Mouse (Mus musculus) stomach, embryonic 15.5 days (tissue): ENCODE data around the gene Spin2d. TPM values are rescaled to one million over a fixed set of nuclear protein-coding genes. Genes with fewer than 3 reads are reported as not detected.
"Not testable (repeated sequence)": the region's sequence is repeated elsewhere in the genome, so short reads cannot be mapped to it uniquely, and the experiment has no call there.

Experiments
- ATAC-seq: fragments of 200-750 bp; cut with Nextera tagmentation; 2 replicates; pipeline ENCODE4 v1.8.0; 2017; ENCODE audit warnings: low read depth, moderate number of reproducible peaks, moderate TSS enrichment; ENCODE audit not compliant: insufficient read depth, low FRiP score
- H3K27ac ChIP-seq: fragments of 300-500 bp; sonication (generic); 2 replicates; pipeline ENCODE4 v1.5.1; 2015; ENCODE audit warnings: mild to moderate bottlenecking, inconsistent platforms
- H3K27me3 ChIP-seq: fragments of 300-500 bp; sonication (generic); replicated peaks from 2 replicates; pipeline ENCODE4 v1.6.1; 2015; ENCODE audit warnings: inconsistent platforms
- H3K36me3 ChIP-seq: fragments of 300-500 bp; sonication (generic); 2 replicates; pipeline ENCODE4 v1.6.1; 2015; ENCODE audit warnings: inconsistent platforms
- H3K4me1 ChIP-seq: fragments of 300-500 bp; sonication (generic); 2 replicates; pipeline ENCODE4 v1.6.1; 2015; ENCODE audit warnings: inconsistent platforms
- H3K4me2 ChIP-seq: fragments of 300-500 bp; sonication (generic); 2 replicates; pipeline ENCODE4 v1.6.1; 2015; ENCODE audit warnings: mild to moderate bottlenecking, inconsistent platforms
- H3K4me3 ChIP-seq: fragments of 300-500 bp; sonication (generic); replicated peaks from 2 replicates; pipeline ENCODE4 v1.5.1; 2015; ENCODE audit warnings: inconsistent platforms
- H3K9ac ChIP-seq: fragments of 300-500 bp; sonication (generic); 2 replicates; pipeline ENCODE4 v1.6.1; 2015; ENCODE audit warnings: inconsistent platforms
- H3K9me3 ChIP-seq: fragments of 300-500 bp; sonication (generic); 2 replicates; pipeline ENCODE4 v1.6.1; 2016; ENCODE audit warnings: inconsistent platforms
- WGBS: fragments of 180-500 bp; shearing (Covaris S2); methylation state at CpG from one replicate; pipeline ENCODE4 v1.1.7; 2015; 5-methylcytosine and 5-hydroxymethylcytosine counted together
- polyA plus RNA-seq: library from polyadenylated mRNA; unstranded; fragments of >200 nt; fragmentation: Nextera tagmentation; extraction: Ambion mirVana; gene quantifications from 2 replicates; pipeline ENCODE4 v1.2.1, GENCODE M21; 2015

Gene Spin2d
- polyA plus RNA-seq = not detected in 2 replicates

DNA sequence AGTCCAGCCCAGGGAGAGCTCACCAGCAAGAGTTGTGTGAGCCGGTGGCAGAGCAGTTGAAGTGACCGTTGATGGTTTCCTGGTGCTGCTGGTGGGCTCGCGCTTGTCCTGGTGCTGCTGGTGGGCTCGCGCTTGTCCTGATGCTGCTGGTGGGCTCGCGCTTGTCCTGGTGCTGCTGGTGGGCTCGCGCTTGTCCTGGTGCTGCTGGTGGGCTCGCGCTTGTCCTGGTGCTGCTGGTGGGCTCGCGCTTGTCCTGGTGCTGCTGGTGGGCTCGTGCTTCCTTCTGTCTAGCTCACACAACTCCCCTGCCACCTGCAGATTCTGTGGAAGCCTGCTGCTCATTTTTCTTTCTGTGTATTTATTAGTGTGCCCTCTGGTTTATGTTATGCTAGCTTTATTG, at the start of gene Spin2d:
Gene Spin2d (minus strand): TSS at position 101 of the 400 bp plus-strand sequence.
- not testable (repeated sequence) for ATAC-seq

DNA sequence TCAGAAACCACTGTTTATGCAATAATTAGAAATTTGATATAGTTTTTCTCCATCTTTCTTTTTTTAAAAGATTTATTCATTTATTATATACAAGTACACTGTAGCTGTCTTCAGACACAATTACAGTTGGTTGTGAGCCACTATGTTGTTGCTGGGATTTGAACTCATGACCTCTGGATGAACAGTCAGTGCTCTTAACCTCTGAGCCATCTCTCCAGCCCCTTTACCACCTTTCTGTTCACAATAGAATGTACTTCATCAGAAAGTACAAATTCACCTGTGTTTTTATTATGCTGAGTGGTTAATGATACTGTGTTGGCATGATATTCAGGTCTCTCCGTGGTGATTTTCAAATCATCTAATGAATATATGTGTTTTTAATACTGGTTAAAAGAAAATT, 48.6 kb upstream of the Spin2d start:
- no peak overlapping the region for H3K9ac ChIP-seq
- H3K27ac ChIP-seq = no peak overlapping the region
- no peak overlapping the region for H3K4me3 ChIP-seq
- ATAC-seq = no peak
- H3K4me1 ChIP-seq = no peaks in the 10 kb centered on the region
- 47% methylated on average over 1 of the region's 1 CpGs for WGBS
- no peaks in the 10 kb centered on the region for H3K27me3 ChIP-seq
- H3K4me2 ChIP-seq = no peak overlapping the region
- no peaks in the 10 kb centered on the region for H3K36me3 ChIP-seq
- H3K9me3 ChIP-seq = no peaks in the 10 kb centered on the region

More for the DNA sequence above, at the start of gene Spin2d:
- WGBS = 78% methylated on average over 6 of the region's 15 CpGs
- not testable (repeated sequence) for H3K9ac ChIP-seq, H3K27ac ChIP-seq, H3K4me2 ChIP-seq, H3K27me3 ChIP-seq, H3K36me3 ChIP-seq, H3K4me3 ChIP-seq, H3K9me3 ChIP-seq, H3K4me1 ChIP-seq

DNA sequence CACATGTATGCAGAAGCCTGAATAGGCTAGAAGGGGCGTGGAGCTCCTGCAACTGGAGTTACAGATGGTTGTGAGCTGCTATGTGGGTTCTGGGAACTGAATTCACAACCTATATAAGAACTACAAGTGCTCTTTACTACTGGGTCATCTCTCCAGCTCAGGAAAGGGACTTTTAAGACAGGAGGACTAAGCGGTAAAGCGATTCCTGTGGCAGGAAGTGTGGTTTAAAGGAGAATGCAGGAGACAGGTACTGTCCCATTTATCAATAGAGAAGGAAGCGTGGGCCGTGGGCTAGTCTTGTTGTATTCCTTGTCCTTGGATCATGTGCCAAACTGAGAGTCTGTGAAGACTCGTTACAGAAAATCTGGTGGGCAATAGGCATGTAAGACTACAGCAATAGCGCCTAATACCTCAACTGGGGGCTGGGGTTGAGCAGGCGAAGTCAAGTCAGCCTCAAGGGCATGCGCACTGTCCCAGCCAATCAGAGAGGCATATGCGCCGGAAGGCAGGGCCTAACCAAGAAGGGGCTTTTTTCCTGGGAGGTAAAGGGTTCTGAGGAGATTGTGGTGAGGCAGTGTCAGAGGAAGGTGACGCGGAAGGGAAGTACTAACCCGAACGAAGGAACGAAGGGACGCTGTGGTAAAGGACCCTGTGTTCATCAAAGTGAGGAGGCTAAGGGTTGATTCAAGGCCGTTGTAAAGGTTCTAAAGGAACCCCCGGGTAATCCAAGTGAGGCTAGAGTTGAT, 37.2 kb upstream of the Spin2d start, which contains the start of gene Xlr4b:
Gene Xlr4b (plus strand): TSS at position 515 of the 746 bp plus-strand sequence.
- not testable (repeated sequence) for H3K9ac ChIP-seq, H3K4me2 ChIP-seq, H3K4me3 ChIP-seq, H3K36me3 ChIP-seq, H3K9me3 ChIP-seq, H3K4me1 ChIP-seq, ATAC-seq, H3K27ac ChIP-seq, H3K27me3 ChIP-seq
- WGBS = 76% methylated on average over 18 of the region's 19 CpGs

DNA sequence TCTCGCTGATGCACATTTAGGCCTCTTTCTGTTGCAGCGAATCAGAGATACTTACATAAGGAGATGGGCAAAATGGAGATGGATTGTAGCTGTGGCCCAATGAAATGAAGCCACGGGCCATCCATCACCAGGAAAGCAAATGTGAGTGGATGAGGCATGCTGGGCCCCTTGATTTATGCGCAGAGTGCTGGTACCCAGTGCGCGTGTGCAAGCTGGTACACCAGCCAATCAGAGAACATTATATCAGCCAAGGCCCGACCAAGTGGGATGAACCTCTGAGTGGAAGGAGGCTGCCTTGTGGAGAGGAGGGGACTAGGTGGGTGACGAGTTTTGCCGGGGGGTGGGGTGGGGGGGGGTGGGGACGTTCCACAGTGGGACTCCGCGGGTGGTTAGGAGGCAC, 15.1 kb upstream of the Spin2d start, which contains the start of gene Xlr3b:
Gene Xlr3b (plus strand): TSS at position 274 of the 400 bp plus-strand sequence.
- not testable (repeated sequence) for H3K4me1 ChIP-seq, H3K36me3 ChIP-seq, H3K27ac ChIP-seq, H3K4me3 ChIP-seq, H3K4me2 ChIP-seq, H3K9ac ChIP-seq, H3K27me3 ChIP-seq, H3K9me3 ChIP-seq, ATAC-seq
- 76% methylated on average over 12 of the region's 12 CpGs for WGBS

DNA sequence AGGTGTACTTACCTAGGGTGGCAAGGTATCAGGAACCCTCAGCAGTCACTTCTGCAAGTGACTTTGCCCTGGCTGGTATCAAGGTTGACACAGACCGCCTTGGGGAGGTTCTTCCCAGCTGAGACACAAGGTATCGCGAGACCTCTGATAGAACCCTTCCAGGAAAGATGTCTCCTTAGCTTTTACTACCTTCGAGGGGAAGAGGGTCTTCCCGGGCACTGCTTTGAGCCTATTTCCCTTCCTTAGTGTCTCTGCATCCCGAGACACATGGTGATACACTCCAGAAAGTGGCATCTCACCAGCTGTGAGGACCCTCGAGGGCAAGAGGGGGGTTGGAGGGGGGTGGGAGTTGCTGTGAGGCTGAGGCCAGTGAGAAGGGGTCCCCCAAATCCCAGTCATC, 27.4 kb downstream of the Spin2d start, which contains the start of gene DXBay18:
Gene DXBay18 (minus strand): TSS at position 101 of the 400 bp plus-strand sequence.
- not testable (repeated sequence) for ATAC-seq, H3K4me3 ChIP-seq, H3K4me2 ChIP-seq, H3K9me3 ChIP-seq, H3K4me1 ChIP-seq, H3K36me3 ChIP-seq, H3K27ac ChIP-seq, H3K27me3 ChIP-seq, H3K9ac ChIP-seq
- no CpG with 5 or more reads among the region's 7 CpGs for WGBS

DNA sequence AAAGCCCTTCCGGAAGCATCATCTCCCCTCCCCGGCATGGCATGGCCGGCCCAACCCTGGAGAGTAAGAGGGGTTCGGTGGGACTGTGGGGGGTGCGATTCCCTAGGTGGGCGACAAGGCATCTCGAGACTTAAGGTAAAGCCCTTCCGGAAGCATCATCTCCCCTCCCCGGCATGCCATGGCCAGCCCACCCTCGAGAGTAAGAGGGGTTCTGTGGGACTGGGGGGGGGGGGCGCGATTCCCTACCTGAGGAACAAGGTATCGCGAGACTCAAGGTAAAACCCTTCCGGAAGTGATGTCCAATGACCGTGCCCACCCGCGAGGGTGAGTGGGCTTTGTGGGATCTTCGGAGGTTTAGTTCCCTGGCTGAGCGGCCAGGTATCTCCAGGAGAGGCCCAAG, 28.3 kb downstream of the Spin2d start, which contains the start of gene Xlr5b:
Gene Xlr5b (plus strand): TSS at position 301 of the 400 bp plus-strand sequence.
- not testable (repeated sequence) for H3K4me1 ChIP-seq, H3K9ac ChIP-seq, H3K27me3 ChIP-seq, H3K9me3 ChIP-seq, H3K27ac ChIP-seq, H3K36me3 ChIP-seq, ATAC-seq, H3K4me2 ChIP-seq, H3K4me3 ChIP-seq
- WGBS = no CpG with 5 or more reads among the region's 20 CpGs

DNA sequence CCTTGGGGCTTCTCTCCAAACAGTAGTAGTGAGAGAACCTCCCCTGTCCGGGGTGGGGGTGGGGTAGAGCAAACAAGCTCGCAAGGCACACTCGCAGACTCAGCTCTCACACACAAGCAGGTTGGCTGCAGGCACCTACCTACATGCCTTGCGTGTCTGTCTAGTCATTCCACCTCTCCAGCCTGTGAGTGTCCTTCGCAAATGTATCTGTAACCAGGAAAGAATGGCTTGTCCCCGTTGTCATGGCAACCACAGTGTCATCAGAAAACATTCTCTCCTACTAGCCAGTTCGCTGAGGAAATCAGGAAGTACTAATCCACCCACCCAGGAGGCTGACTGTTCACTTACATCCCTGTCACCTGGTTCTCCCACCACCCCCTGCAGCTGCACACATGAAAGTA, 33.6 kb downstream of the Spin2d start:
- no CpG with 5 or more reads among the region's 7 CpGs for WGBS
- ATAC-seq, H3K9ac ChIP-seq, H3K27ac ChIP-seq, H3K4me2 ChIP-seq, H3K4me1 ChIP-seq, H3K9me3 ChIP-seq, H3K4me3 ChIP-seq, H3K27me3 ChIP-seq, H3K36me3 ChIP-seq: not testable (repeated sequence)

Other genes starting within 250 kb of the Spin2d start
- 11.1 and 13.8 TPM in 2 replicates for gene Zfp185, start 189.7 kb downstream of the Spin2d start, polyA plus RNA-seq
- 0.14 and 0.17 TPM in 2 replicates for gene Pnma5, start 139.9 kb downstream of the Spin2d start, polyA plus RNA-seq
- 0.13 and 0.21 TPM in 2 replicates for gene Pnma3, start 112.2 kb downstream of the Spin2d start, polyA plus RNA-seq
- gene Xlr4a, start 94.5 kb downstream of the Spin2d start, polyA plus RNA-seq = 1.9 and 2.1 TPM in 2 replicates
- 5.8 and 9.2 TPM in 2 replicates for gene Xlr3a, start 79.9 kb downstream of the Spin2d start, polyA plus RNA-seq
- 0.04 and 0.15 TPM in 2 replicates for gene Gm14685, start 59.9 kb downstream of the Spin2d start, polyA plus RNA-seq
- 0.15 TPM in 1 of 2 replicates, not detected in the other for gene Xlr5b, start 28.2 kb downstream of the Spin2d start, polyA plus RNA-seq
- gene DXBay18, start 27.5 kb downstream of the Spin2d start, polyA plus RNA-seq = 0.12 TPM in 1 of 2 replicates, not detected in the other
- 12.4 and 13.5 TPM in 2 replicates for gene Xlr3b, start 15.2 kb upstream of the Spin2d start, polyA plus RNA-seq
- 1.1 and 1.6 TPM in 2 replicates for gene Xlr4b, start 37.3 kb upstream of the Spin2d start, polyA plus RNA-seq
- 16.8 and 17.5 TPM in 2 replicates for gene F8a, start 51.3 kb upstream of the Spin2d start, polyA plus RNA-seq
- gene Xlr4c, start 66.1 kb upstream of the Spin2d start, polyA plus RNA-seq = 0.30 and 0.81 TPM in 2 replicates
- gene Xlr3c, start 88.4 kb upstream of the Spin2d start, polyA plus RNA-seq = not detected in 2 replicates
- gene Xlr5a, start 116.0 kb upstream of the Spin2d start, polyA plus RNA-seq = not detected in 2 replicates
- gene Xlr5c, start 116.0 kb upstream of the Spin2d start, polyA plus RNA-seq = not detected in 2 replicates
- gene Gm45015, start 159.9 kb upstream of the Spin2d start, polyA plus RNA-seq = not detected in 2 replicates
- gene Zfp275, start 165.6 kb upstream of the Spin2d start, polyA plus RNA-seq = 11.2 and 11.8 TPM in 2 replicates
- not detected in 2 replicates for gene Gm18336, start 221.7 kb upstream of the Spin2d start, polyA plus RNA-seq
- 0.21 and 0.40 TPM in 2 replicates for gene Zfp92, start 234.1 kb upstream of the Spin2d start, polyA plus RNA-seq